Mouse (Mus musculus) right cerebral cortex, postnatal 14 days (tissue): Measurements from ENCODE around the gene Plekhh1.
A peak's percentile ranks its signal among the peaks of the same experiment; 100 is the strongest.

Source experiments
- DNase-seq: peaks from one replicate; pipeline ENCODE4 v3.0.0; 2022

Gene Plekhh1

GRCm38 (mm10) chr12:79072576-79072975, 43.6 kb downstream of the Plekhh1 start:
- no peak for DNase-seq

GRCm38 (mm10) chr12:79073362-79073761, 44.4 kb downstream of the Plekhh1 start:
- DNase-seq, result no peak

GRCm38 (mm10) chr12:79089182-79089812, 60.3 kb downstream of the Plekhh1 start, which contains the start of gene Pigh:
TSS of gene Pigh (minus strand) at chr12:79089651.
- peak; percentile 87 for DNase-seq

GRCm38 (mm10) chr12:79092569-79092968, 63.6 kb downstream of the Plekhh1 start:
- peak; percentile 30 for DNase-seq

- peak; percentile 13 for DNase-seq
These were observed 68.3 kb downstream of the Plekhh1 start for GRCm38 (mm10) chr12:79097106-79097752.

GRCm38 (mm10) chr12:79103773-79104172, 74.8 kb downstream of the Plekhh1 start:
- no peak for DNase-seq

GRCm38 (mm10) chr12:79104544-79104943, 75.6 kb downstream of the Plekhh1 start:
- no peak for DNase-seq

- no peak for DNase-seq
These were observed 76.3 kb downstream of the Plekhh1 start for GRCm38 (mm10) chr12:79105312-79105711.

- DNase-seq, result no peak
These were observed 90.0 kb downstream of the Plekhh1 start for GRCm38 (mm10) chr12:79118991-79119390.

- no peak for DNase-seq
These were observed 93.9 kb downstream of the Plekhh1 start for GRCm38 (mm10) chr12:79122820-79123219.

- DNase-seq, result peak; percentile 70
These were observed 101.6 kb downstream of the Plekhh1 start, which contains the start of gene Arg2 for GRCm38 (mm10) chr12:79130299-79131177. TSS of gene Arg2 (plus strand) at chr12:79130777.
